Mouse (Mus musculus) hindbrain, embryonic 16.5 days (tissue): ENCODE measurements around the gene Gm28539. TPM values are rescaled to one million over a fixed set of nuclear protein-coding genes. Genes with fewer than 3 reads are reported as not detected.

Experiments
- ATAC-seq: fragments of 200-750 bp; cut with Nextera tagmentation; 2 replicates; pipeline ENCODE4 v1.8.0; 2017; ENCODE audit warnings: moderate TSS enrichment, moderate library complexity
- H3K27ac ChIP-seq: fragments of 300-500 bp; sonication (generic); 2 replicates; pipeline ENCODE4 v1.5.1; 2014; ENCODE audit warnings: low read depth, mild to moderate bottlenecking, control low read depth, low read length, moderate library complexity
- H3K27me3 ChIP-seq: fragments of 300-500 bp; sonication (generic); replicated peaks from 2 replicates; pipeline ENCODE4 v1.6.1; 2014; ENCODE audit warnings: low read length; ENCODE audit not compliant: control insufficient read depth, insufficient read depth
- H3K36me3 ChIP-seq: fragments of 300-500 bp; sonication (generic); 2 replicates; pipeline ENCODE4 v1.6.1; 2014; ENCODE audit warnings: mild to moderate bottlenecking, low read length, moderate library complexity, mixed read lengths; ENCODE audit not compliant: control insufficient read depth, insufficient read depth
- H3K4me1 ChIP-seq: fragments of 300-500 bp; sonication (generic); 2 replicates; pipeline ENCODE4 v1.6.1; 2014; ENCODE audit warnings: low read depth, low read length; ENCODE audit not compliant: control insufficient read depth, insufficient read depth
- H3K4me2 ChIP-seq: fragments of 300-500 bp; sonication (generic); 2 replicates; pipeline ENCODE4 v1.6.1; 2014; ENCODE audit warnings: mild to moderate bottlenecking, low read length, control low read depth, moderate library complexity
- H3K4me3 ChIP-seq: fragments of 300-500 bp; sonication (generic); 2 replicates; pipeline ENCODE4 v1.5.1; 2014; ENCODE audit warnings: mild to moderate bottlenecking, low read length, control low read depth, moderate library complexity
- H3K9ac ChIP-seq: fragments of 300-500 bp; sonication (generic); 2 replicates; pipeline ENCODE4 v1.6.1; 2014; ENCODE audit warnings: low read depth, mild to moderate bottlenecking, control low read depth, low read length, moderate library complexity
- H3K9me3 ChIP-seq: fragments of 300-500 bp; sonication (generic); 2 replicates; pipeline ENCODE4 v1.6.1; 2014; ENCODE audit warnings: mild to moderate bottlenecking, low read length, moderate library complexity; ENCODE audit not compliant: control insufficient read depth
- WGBS: fragments of 180-500 bp; shearing (Covaris S2); extraction: QIAGEN DNeasy Blood & Tissue Kit; methylation state at CpG from one replicate; pipeline ENCODE4 v1.1.7; 2014; 5-methylcytosine and 5-hydroxymethylcytosine counted together
- polyA plus RNA-seq: library from polyadenylated mRNA; unstranded; fragments of >200 nt; fragmentation: Nextera tagmentation; extraction: Ambion mirVana; gene quantifications from 2 replicates; pipeline ENCODE4 v1.2.1, GENCODE M21; 2015

Gene Gm28539
- polyA plus RNA-seq, 1 experiment from 2014 or later, result not detected

- Histone ChIP-seq H3K27me3 (no peaks in the 10 kb centered on the region), H3K4me3 (no peak overlapping the region), H3K9me3 (no peaks in the 10 kb centered on the region), H3K36me3 (peaks cover 38% of the 10 kb centered on the region), H3K9ac (no peak overlapping the region), H3K27ac (no peak overlapping the region), H3K4me2 (no peak overlapping the region), H3K4me1 (no peaks in the 10 kb centered on the region)
- no peak for ATAC-seq
- 100% methylated on average over 1 of the region's 1 CpGs for WGBS
Measured at GRCm38 (mm10) chr16:18927963-18928362, 91.6 kb downstream of the Gm28539 start.

DNA sequence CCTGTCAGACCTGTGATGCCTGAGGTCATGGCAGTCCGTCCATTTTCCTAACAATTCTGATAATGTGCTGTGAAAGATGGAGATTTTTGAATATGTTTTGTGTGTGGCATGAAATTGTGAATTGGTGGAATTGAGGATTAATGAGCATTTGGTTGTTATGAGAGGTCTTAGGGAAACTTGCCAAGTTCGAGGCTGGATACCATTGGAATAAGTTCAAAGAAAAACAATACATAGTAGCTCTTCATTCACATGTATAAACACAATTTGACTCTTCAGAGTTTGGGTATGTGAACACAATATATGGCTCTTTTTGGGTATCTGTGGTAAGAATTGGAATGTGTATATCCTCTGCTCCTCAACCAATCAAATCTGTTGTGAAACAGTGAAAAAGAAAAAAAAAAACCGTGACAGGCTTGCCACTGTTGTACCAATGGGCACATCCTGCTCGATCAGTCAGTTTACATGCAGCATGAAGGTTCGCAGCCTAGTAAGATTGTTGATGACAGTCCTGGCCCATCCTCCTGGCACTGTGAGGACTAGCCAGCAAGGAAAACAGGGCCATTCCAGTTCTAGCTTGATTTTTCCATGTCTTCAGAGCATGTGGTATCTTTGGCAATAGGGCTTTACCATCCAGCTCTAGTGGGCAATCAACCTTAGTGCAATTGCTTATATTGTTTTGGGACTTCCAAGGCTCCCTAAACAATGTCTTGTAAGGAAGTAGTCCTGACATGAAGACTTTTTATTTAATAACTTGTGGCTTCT lies 102.1 kb downstream of the Gm28539 start:
- no peak overlapping the region for H3K9ac ChIP-seq
- ATAC-seq, result 0 out of 2 replicates have a peak, but pooled peaks have one; percentile 24
- H3K4me1 ChIP-seq, result no peaks in the 10 kb centered on the region
- no peak overlapping the region for H3K4me2 ChIP-seq
- no peaks in the 10 kb centered on the region for H3K9me3 ChIP-seq
- no peak overlapping the region for H3K4me3 ChIP-seq
- peaks cover 22% of the 10 kb centered on the region for H3K36me3 ChIP-seq
- 83% methylated on average over 5 of the region's 5 CpGs for WGBS
- no peaks in the 10 kb centered on the region for H3K27me3 ChIP-seq
- H3K27ac ChIP-seq, result no peak overlapping the region

GRCm38 (mm10) chr16:18943906-18944305 lies 107.5 kb downstream of the Gm28539 start:
- no peak for ATAC-seq
- H3K4me3 ChIP-seq, result no peak overlapping the region
- H3K9me3 ChIP-seq, result no peaks in the 10 kb centered on the region
- no peaks in the 10 kb centered on the region for H3K27me3 ChIP-seq
- peaks cover 22% of the 10 kb centered on the region for H3K36me3 ChIP-seq
- H3K27ac ChIP-seq, result no peak overlapping the region
- no peak overlapping the region for H3K9ac ChIP-seq
- no peaks in the 10 kb centered on the region for H3K4me1 ChIP-seq
- WGBS, result 91% methylated on average over 6 of the region's 6 CpGs
- no peak overlapping the region for H3K4me2 ChIP-seq

GRCm38 (mm10) chr16:18948941-18949340 lies 112.6 kb downstream of the Gm28539 start:
- no peaks in the 10 kb centered on the region for H3K9me3 ChIP-seq
- H3K9ac ChIP-seq, result no peak overlapping the region

GRCm38 (mm10) chr16:18950351-18950750 lies 114.0 kb downstream of the Gm28539 start:
- Histone ChIP-seq H3K4me1 (no peaks in the 10 kb centered on the region), H3K9me3 (no peaks in the 10 kb centered on the region), H3K4me3 (no peak overlapping the region), H3K36me3 (peaks cover 59% of the 10 kb centered on the region), H3K4me2 (no peak overlapping the region), H3K27me3 (no peaks in the 10 kb centered on the region), H3K9ac (no peak overlapping the region), H3K27ac (no peak overlapping the region)
- 94% methylated on average over 2 of the region's 2 CpGs for WGBS
- ATAC-seq, result no peak

More at GRCm38 (mm10) chr16:18948941-18949340, 112.6 kb downstream of the Gm28539 start:
- H3K4me1 ChIP-seq, result no peaks in the 10 kb centered on the region
- H3K4me2 ChIP-seq, result no peak overlapping the region
- H3K36me3 ChIP-seq, result peaks cover 44% of the 10 kb centered on the region
- no peak for ATAC-seq
- no peaks in the 10 kb centered on the region for H3K27me3 ChIP-seq
- 92% methylated on average over 9 of the region's 9 CpGs for WGBS
- H3K27ac ChIP-seq, result no peak overlapping the region
- no peak overlapping the region for H3K4me3 ChIP-seq

- Histone ChIP-seq H3K4me2 (no peak overlapping the region), H3K27ac (no peak overlapping the region), H3K4me3 (no peak overlapping the region), H3K36me3 (peaks cover 70% of the 10 kb centered on the region), H3K27me3 (no peaks in the 10 kb centered on the region), H3K4me1 (no peaks in the 10 kb centered on the region), H3K9me3 (no peaks in the 10 kb centered on the region), H3K9ac (no peak overlapping the region)
- ATAC-seq, result no peak
Measured at GRCm38 (mm10) chr16:18952813-18953212, 116.4 kb downstream of the Gm28539 start.

GRCm38 (mm10) chr16:18955070-18955469 lies 118.7 kb downstream of the Gm28539 start:
- Histone ChIP-seq H3K27ac (no peak overlapping the region), H3K9me3 (0 out of 2 replicates have a peak, but pooled peaks cover 3% of the 10 kb centered on the region), H3K4me3 (no peak overlapping the region), H3K9ac (no peak overlapping the region), H3K27me3 (no peaks in the 10 kb centered on the region), H3K4me2 (no peak overlapping the region), H3K36me3 (peaks cover 51% of the 10 kb centered on the region), H3K4me1 (no peaks in the 10 kb centered on the region)
- WGBS, result 89% methylated on average over 3 of the region's 3 CpGs
- ATAC-seq, result no peak

DNA sequence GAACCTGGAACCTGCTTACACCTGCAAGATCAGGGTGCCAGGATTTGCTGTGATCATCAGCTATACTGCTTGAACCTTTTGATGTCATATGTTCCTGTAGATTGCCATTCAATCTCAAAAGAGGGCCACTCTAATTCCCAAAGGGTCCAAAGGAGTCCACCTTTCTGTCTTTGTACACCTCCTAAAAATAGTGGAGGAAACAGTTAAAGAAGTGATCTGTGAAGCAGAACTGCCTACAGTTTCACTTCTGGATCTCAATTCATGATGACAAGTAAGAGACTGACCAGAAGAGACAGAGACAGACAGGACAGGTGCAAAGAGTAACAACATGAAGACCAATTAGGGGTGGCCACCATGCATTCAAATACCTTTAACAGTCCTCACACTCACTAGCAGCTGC lies 127.1 kb downstream of the Gm28539 start:
- H3K36me3 ChIP-seq, result peaks cover 61% of the 10 kb centered on the region
- H3K9ac ChIP-seq, result no peak overlapping the region
- no peak for ATAC-seq
- peaks cover 22% of the 10 kb centered on the region for H3K9me3 ChIP-seq
- H3K4me3 ChIP-seq, result no peak overlapping the region
- H3K27me3 ChIP-seq, result no peaks in the 10 kb centered on the region
- H3K4me1 ChIP-seq, result no peaks in the 10 kb centered on the region
- no peak overlapping the region for H3K4me2 ChIP-seq
- no peak overlapping the region for H3K27ac ChIP-seq

DNA sequence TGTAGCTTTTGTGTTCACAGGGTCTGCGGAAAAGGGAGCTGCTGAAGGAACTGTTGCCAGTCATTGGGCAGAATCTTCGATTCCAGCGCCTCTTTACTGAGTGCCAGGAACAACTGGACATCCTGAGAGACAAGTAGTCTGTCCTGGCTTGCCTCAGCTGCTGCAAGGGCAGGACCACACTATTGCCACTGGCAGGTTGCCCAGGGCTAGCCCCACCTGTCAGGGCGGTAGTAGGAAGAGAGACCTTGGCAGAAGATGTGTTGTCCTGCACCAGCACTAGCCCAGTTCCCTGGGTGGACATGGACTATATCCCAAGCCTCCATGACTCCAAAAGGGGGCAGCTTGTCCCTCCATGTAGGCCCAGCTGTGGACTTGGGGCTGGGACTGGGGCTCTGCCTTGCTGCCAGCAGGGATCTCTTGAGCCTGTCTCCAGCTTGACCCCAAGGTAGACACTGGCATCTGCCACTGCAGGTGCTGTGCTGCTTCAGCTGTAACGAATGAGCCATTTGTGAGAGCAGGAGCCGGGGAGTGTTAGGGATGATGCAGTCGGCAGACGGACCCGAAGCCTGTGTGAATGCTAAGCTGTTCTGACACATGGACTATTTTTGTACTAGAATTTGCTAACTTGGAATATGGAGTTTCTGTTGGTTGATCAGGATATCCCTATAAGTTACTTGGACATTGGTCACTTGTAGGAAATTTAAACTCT lies 133.2 kb downstream of the Gm28539 start:
- 91% methylated on average over 9 of the region's 9 CpGs for WGBS
- H3K9ac ChIP-seq, result no peak overlapping the region
- H3K4me1 ChIP-seq, result no peaks in the 10 kb centered on the region
- H3K4me2 ChIP-seq, result no peak overlapping the region
- H3K36me3 ChIP-seq, result peaks cover 31% of the 10 kb centered on the region
- peak; percentile 11; the same call in 1 of the 2 replicates for ATAC-seq
- H3K27me3 ChIP-seq, result no peaks in the 10 kb centered on the region
- H3K4me3 ChIP-seq, result no peak overlapping the region
- H3K27ac ChIP-seq, result no peak overlapping the region
- H3K9me3 ChIP-seq, result peaks cover 4% of the 10 kb centered on the region; the same call in 1 of the 2 replicates
